Mouse (Mus musculus) layer of hippocampus, adult 8-10 months (tissue): ENCODE results near the gene Ccdc78. TPM values are rescaled to one million over a fixed set of nuclear protein-coding genes. Genes with fewer than 3 reads are reported as not detected.
A peak's percentile ranks its signal among the peaks of the same experiment; 100 is the strongest.
"Not testable (repeated sequence)": the region's sequence is repeated elsewhere in the genome, so short reads cannot be mapped to it uniquely, and the experiment has no call there.

Experiments used
- DNase-seq, 2 experiments: peaks; one replicate each; pipeline ENCODE4 v3.0.0; 2022; ENCODE audit warnings: low spot score in 2 of 2
- total RNA-seq, 4 experiments: library from RNA; stranded (reverse); gene quantifications; 2 replicates each; pipeline ENCODE4 v1.2.4; 2022

The Ccdc78 gene
- under 1 TPM; 0.43 to 1.00 (median 0.94) TPM for total RNA-seq

GRCm38 (mm10) chr17:25786280-25786679 is at the start of gene Ccdc78:
Ccdc78 (plus strand) TSS chr17:25786580.
- DNase-seq: no peak

- no peak for DNase-seq
These were observed 47.5 kb upstream of the Ccdc78 start for GRCm38 (mm10) chr17:25738861-25739260.

DNA sequence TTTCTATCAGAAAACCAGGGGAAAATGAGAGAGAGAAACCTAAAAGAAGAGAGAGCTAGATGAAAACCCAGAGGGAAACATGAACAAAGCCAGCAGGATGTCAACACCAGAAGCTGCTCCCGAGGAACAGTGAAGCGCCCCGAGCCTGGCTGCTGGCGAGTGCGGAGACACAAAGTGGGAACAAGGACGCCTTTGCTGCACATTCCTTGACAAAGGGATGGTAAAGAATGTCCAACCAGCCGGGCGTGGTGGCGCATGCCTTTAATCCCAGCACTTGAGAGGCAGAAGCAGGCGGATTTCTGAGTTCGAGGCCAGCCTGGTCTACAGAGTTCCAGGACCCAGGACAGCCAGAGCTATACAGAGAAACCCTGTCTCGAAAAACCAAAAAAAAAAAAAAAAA is 44.9 kb upstream of the Ccdc78 start:
- not testable (repeated sequence) for DNase-seq

- DNase-seq: no peak
These were observed 42.5 kb upstream of the Ccdc78 start for GRCm38 (mm10) chr17:25743831-25744230.

- DNase-seq: no peak
These were observed 42.1 kb upstream of the Ccdc78 start for GRCm38 (mm10) chr17:25744311-25744710.

GRCm38 (mm10) chr17:25748238-25748637 is 38.1 kb upstream of the Ccdc78 start:
- no peak for DNase-seq

GRCm38 (mm10) chr17:25749314-25749713 is 37.1 kb upstream of the Ccdc78 start:
- no peak for DNase-seq

DNA sequence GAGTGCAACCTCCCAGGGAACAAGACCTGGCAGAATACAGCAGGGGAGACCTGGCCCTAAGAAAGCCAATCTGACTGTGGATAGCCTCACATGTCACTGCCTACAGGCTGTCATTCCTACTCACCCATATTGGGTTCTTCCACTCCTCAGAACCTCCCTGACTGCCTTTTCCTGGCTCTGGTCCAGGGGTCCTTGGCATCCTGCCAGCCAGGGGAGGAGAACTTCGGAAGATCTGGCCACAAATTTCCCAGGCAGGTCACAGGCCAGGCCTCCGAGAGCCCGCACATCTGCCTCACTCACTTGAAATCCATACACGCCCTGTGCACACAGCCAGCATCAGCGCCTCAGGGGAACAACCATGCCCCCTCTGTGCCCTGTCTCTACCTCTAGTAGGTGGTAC is 34.9 kb upstream of the Ccdc78 start:
- no peak for DNase-seq

GRCm38 (mm10) chr17:25754241-25754640 is 32.1 kb upstream of the Ccdc78 start, which contains the start of gene Msln:
Msln (minus strand) TSS chr17:25754378.
- DNase-seq: no peak

DNA sequence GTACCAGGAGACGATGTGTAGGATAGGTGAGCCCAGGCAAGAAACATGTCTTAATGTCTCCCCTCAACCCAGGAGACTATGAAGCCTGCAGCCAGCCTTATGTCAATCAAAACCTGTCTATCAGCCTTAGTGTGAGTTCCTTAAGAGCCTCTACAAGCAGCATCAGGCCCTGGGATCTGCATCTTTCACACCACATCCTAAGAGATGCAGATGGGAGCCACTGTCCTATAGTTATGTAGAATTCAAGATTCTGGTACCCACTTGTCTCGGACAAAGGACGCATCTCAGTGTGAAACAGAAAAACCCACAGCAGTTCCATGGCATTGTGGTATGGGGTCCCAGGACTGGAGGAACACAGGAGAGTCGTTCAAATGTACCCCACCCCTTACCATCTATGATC is 31.3 kb upstream of the Ccdc78 start:
- DNase-seq: no peak

DNA sequence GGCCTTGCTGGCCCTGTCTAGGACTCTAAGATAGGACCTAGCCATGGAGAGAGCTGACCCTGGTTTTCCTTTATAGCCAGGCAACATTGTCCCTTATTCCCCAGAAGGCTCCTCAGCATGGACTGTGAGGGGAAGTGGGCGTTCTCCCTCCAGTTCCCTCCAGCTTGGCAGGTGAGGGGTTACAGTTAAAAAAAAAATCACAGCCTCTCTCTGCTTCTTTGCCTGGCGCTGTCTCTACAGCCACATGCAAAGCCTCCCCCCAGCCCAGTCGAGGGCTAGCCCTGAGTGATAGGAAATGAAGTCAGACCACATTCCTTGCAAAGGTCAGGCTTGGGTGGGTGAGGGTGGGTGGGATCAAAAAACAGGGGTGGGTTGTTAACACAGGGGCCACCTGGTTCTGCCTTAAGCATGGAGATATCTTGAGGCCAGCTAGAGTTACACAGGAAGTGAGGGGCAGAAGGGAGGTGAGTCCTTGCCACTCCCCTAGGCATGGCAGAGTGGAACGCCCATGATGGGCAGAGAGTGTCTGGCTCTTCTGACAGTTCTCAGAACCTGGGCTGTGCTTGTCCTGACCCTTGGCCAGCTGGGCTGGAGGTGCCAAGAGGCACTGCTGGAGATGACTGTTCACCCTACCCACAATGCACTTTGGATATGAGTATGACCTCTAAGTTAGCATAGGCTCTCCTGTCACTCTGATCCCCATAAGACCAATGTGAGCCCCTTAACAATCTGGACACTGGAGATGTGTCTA is 30.6 kb upstream of the Ccdc78 start:
- no peak for DNase-seq

DNA sequence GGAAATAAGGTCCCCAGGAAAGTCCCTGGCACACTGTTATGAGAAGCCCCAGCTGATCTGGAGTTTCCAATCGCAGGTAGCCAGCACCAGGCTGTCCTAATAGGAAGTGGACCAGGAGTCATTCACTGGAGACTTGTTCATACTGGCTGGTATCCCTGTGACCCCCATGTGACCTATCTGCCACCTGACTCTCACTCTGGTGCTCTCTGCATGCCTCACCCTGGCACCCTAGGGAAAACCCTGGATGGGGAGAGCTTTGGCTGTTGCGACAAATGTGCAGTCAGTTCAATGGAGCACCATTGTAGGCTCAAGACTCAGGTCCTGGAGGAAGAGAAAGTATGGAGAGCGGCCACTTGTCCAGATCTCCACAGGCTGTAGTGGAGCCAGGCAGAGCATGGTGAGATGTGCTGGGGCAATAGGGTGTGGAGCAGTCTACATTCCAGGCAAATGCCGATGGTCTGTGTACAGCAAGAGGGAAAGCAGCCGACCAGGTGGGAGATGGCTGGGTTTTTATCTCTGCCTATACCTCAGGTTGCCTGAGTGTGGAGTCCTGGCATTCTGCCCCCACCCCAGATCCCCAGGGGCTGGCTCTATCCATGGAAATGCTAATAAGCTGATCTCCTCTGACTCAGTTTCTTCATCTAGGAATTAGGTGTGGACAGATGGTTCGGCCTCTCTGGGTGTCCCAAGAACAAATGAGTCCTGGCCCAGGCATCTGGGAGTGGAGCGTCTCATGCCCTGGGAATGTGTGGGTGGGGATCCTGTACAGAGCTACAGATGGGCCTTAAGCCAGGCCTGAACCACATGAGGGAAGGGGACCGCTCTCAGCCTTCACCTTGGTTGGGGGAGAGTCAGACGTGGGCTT is 29.8 kb upstream of the Ccdc78 start:
- no peak for DNase-seq

GRCm38 (mm10) chr17:25757691-25758090 is 28.7 kb upstream of the Ccdc78 start:
- no peak for DNase-seq

GRCm38 (mm10) chr17:25760148-25760547 is 26.2 kb upstream of the Ccdc78 start:
- no peak for DNase-seq

DNA sequence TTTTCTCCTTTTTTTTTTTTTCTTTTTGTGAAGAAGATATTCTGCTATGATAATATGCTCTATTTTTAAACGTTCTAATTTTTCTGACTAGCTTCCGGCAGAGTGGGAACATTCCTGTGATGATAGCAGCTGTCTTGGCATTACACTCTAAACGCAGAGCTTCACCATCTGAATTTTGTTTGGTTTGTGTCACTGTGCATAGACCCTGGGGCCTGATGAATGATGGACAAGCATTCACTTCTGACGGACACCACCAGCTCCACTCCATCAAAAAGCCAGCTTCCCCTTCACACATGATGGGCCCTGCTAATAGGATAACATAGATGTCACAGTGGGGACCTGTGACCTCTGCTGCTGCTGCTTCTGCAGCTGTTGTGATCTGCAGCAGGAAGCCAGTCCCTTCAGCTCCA is 24.8 kb upstream of the Ccdc78 start:
- DNase-seq: no peak

DNA sequence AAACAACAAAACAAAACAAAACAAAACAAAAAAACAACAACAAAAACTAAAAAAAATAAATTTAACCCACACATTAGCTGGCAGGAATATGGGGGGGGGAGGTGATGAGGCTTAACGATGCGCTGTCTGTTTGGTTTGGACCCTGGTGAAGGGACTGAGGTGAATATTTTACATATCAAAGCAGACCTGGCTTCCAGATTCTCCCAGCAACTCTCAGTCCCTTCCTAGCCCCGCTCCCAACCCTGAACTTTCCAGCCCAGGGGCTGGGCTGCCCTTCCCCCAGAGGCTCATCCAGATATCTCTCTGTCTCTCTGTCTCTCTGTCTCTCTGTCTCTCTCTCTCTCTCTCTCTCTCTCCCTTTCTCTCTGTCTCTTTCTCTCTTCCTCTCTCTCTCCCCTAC is 23.8 kb upstream of the Ccdc78 start:
- no peak for DNase-seq

DNA sequence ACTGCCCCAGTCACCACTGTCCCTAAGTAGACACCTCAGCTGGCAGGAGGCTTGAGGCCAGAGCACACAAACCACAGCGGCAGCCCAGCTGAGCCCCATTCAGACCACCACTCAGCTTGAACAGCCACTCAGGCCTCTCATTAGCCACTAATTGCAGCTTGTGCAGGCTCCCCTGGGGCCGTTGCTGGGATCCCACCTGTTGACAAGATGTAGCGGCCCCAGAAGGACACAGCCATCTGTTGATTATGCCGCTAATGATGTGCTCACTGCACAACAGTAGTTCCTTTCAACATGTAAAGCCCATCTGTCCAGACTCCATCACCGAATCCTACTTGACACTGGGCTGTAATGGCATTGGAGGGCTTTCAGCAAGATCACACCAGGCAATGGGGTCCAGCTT is 20.5 kb upstream of the Ccdc78 start:
- DNase-seq: no peak

- no peak for DNase-seq
These were observed 17.0 kb upstream of the Ccdc78 start for GRCm38 (mm10) chr17:25769331-25769730.

DNA sequence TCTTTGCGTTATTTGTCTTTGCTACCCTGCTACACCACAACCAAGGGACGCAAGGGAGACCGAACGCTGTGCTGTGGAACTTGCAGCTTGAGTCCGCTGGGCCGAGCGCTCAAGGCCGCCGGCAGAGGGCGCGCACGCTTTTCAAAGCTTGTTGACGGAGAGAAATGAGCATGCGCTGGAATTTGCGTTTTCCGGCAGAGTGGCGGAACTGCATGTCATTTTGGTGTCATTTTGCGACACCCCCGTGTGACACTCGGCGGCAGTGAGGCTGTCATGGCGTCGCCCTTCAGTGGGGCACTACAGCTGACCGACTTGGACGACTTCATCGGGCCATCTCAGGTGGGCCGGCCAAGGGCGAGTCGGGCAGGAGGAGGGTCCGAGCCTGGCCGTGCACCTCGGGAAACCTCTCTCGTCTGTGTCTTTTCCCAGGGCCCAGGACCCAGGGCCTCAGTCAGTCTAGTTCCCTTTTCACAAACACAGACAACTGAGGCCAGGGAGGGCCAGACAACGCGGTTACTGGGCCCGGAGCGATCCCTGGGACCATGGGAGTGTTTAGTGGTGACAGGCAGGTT is 12.7 kb upstream of the Ccdc78 start, which contains the start of gene Narfl:
Gene Narfl (plus strand): TSS at position 228 of the 572 bp plus-strand sequence.
- peak; percentile 97 to 99 for DNase-seq

DNA sequence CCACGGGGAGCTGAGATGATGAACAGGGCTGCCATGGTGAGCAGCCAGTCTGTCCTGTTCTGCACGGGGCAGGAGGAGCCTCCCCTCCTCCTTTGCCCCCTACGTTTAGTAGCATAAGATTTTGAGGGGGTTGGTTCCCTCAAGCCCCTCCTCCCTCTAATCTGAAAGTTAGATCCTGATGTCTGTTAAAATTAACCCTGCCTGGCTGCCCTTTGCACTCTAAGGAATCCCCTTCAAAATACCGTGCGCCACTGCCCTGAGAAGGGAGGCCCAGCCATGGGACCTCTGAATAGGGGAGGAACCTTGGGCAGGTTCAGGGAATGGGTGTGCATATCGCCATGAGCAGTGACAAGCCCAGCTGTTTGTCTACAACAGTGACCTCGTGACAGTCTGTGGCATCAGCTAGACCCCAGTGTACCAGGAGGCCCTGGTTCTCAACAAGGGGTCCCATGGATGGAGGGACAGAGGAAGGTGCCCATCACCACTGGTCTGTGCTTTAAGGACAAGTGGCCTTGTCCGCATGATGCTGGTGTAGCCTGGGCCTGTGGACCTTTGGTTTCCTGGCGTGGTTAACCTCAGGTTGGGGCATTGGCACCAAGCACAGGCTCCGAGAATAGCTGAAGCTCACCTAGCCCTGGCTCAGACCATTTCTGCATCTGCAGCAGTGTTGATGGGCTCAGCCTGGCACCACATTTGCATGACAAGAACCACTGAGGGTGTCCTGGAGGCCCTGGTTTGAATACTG is 10.9 kb upstream of the Ccdc78 start:
- no peak for DNase-seq

GRCm38 (mm10) chr17:25777948-25778347 is 8.4 kb upstream of the Ccdc78 start:
- no peak for DNase-seq
